Mouse (Mus musculus) limb, embryonic 14.5 days (tissue): ENCODE measurements around the gene Dnajb11. TPM values are rescaled to one million over a fixed set of nuclear protein-coding genes. Genes with fewer than 3 reads are reported as not detected.

ENCODE experiments used
- ATAC-seq: fragments of 200-750 bp; cut with Nextera tagmentation; 2 replicates; pipeline ENCODE4 v1.8.0; 2017; ENCODE audit warnings: low read depth, moderate number of reproducible peaks, moderate TSS enrichment; ENCODE audit not compliant: low FRiP score
- DNase-seq: peaks from one replicate; pipeline ENCODE4 v3.0.0-alpha.2; 2015; ENCODE audit warnings: low spot score
- H3K27ac ChIP-seq: fragments of 300-500 bp; sonication (generic); replicated peaks from 2 replicates; pipeline ENCODE4 v1.5.1; 2014; ENCODE audit warnings: low read depth, mild to moderate bottlenecking, low read length, moderate library complexity, mixed read lengths
- H3K27me3 ChIP-seq: fragments of 300-500 bp; sonication (generic); 2 replicates; pipeline ENCODE4 v1.6.1; 2014; ENCODE audit warnings: low read length, mixed read lengths; ENCODE audit not compliant: control insufficient read depth, insufficient read depth
- H3K36me3 ChIP-seq: fragments of 300-500 bp; sonication (generic); 2 replicates; pipeline ENCODE4 v1.6.1; 2014; ENCODE audit warnings: mild to moderate bottlenecking, low read length, moderate library complexity, mixed read lengths; ENCODE audit not compliant: control insufficient read depth, insufficient read depth
- H3K4me1 ChIP-seq: fragments of 300-500 bp; sonication (generic); 2 replicates; pipeline ENCODE4 v1.6.1; 2014; ENCODE audit warnings: antibody characterized with exemption, low read length, mixed read lengths; ENCODE audit not compliant: control insufficient read depth, insufficient read depth
- H3K4me2 ChIP-seq: fragments of 300-500 bp; sonication (generic); replicated peaks from 2 replicates; pipeline ENCODE4 v1.6.1; 2014; ENCODE audit warnings: low read depth, mild to moderate bottlenecking, low read length, moderate library complexity; ENCODE audit not compliant: severe bottlenecking
- H3K4me3 ChIP-seq: fragments of 300-500 bp; sonication (generic); replicated peaks from 2 replicates; pipeline ENCODE4 v1.5.1; 2014; ENCODE audit warnings: low read length
- H3K9ac ChIP-seq: fragments of 300-500 bp; sonication (generic); 2 replicates; pipeline ENCODE4 v1.6.1; 2014; ENCODE audit warnings: mild to moderate bottlenecking, low read depth, low read length, moderate library complexity; ENCODE audit not compliant: severe bottlenecking
- H3K9me3 ChIP-seq: fragments of 300-500 bp; sonication (generic); 2 replicates; pipeline ENCODE4 v1.6.1; 2016; ENCODE audit warnings: low read length; ENCODE audit not compliant: control insufficient read depth
- POLR2A ChIP-seq: fragments of 200-500 bp; IDR thresholded peaks from 2 replicates; pipeline ENCODE4 v1.8.0; 2012; ENCODE audit warnings: inconsistent platforms, mild to moderate bottlenecking, moderate library complexity, borderline replicate concordance; ENCODE audit not compliant: insufficient read depth, insufficient read length; ENCODE audit errors: extremely low read depth
- WGBS: fragments of 180-500 bp; shearing (Covaris S2); extraction: QIAGEN DNeasy Blood & Tissue Kit; methylation state at CpG from one replicate; pipeline ENCODE4 v1.1.7; 2014; 5-methylcytosine and 5-hydroxymethylcytosine counted together
- polyA plus RNA-seq, 2 experiments: library from polyadenylated mRNA; depleted of rRNA in 1 of 2; stranded (reverse) in 1 of 2; unstranded in 1 of 2; fragments of >200 nt; fragmentation: Nextera tagmentation in 1 of 2; extraction: Ambion mirVana in 1 of 2; gene quantifications; 2 replicates each; pipeline versions ENCODE4 v1.2.1 to v1.2.3; 2012 to 2014

Dnajb11 gene
- polyA plus RNA-seq, 2 experiments: 58.9 to 99.4 TPM

GRCm38 (mm10) chr16:22885356-22885755 is 27.7 kb downstream of the Dnajb11 start:
- Histone ChIP-seq H3K27me3 (no peaks in the 10 kb centered on the region), H3K36me3 (no peaks in the 10 kb centered on the region), H3K9me3 (no peaks in the 10 kb centered on the region), H3K9ac (no peak overlapping the region), H3K4me2 (no peak overlapping the region), H3K4me3 (no peak overlapping the region), H3K27ac (no peak overlapping the region), H3K4me1 (peaks cover 9% of the 10 kb centered on the region)
- TF ChIP-seq POLR2A: no peak
- ATAC-seq (no peak), DNase-seq (no peak)
- 20% methylated on average over 4 of the region's 4 CpGs for WGBS

- Histone ChIP-seq H3K27me3 (no peaks in the 10 kb centered on the region), H3K4me3 (no peak overlapping the region), H3K9me3 (no peaks in the 10 kb centered on the region), H3K27ac (no peak overlapping the region), H3K9ac (no peak overlapping the region), H3K4me1 (no peaks in the 10 kb centered on the region), H3K36me3 (no peaks in the 10 kb centered on the region), H3K4me2 (no peak overlapping the region)
- TF ChIP-seq POLR2A: no peak
- WGBS: 78% methylated on average over 3 of the region's 3 CpGs
- ATAC-seq (no peak), DNase-seq (no peak)
Measured at GRCm38 (mm10) chr16:22886726-22887125, 29.1 kb downstream of the Dnajb11 start.

- Histone ChIP-seq H3K9me3 (no peaks in the 10 kb centered on the region), H3K36me3 (no peaks in the 10 kb centered on the region), H3K4me1 (no peaks in the 10 kb centered on the region), H3K9ac (no peak overlapping the region), H3K27ac (no peak overlapping the region), H3K27me3 (no peaks in the 10 kb centered on the region), H3K4me2 (no peak overlapping the region), H3K4me3 (no peak overlapping the region)
- no peak for ATAC-seq
- no peak for DNase-seq
- no peak for TF ChIP-seq POLR2A
- 74% methylated on average over 4 of the region's 4 CpGs for WGBS
Measured at GRCm38 (mm10) chr16:22888835-22889234, 31.2 kb downstream of the Dnajb11 start.

- Histone ChIP-seq H3K27me3 (no peaks in the 10 kb centered on the region), H3K9ac (no peak overlapping the region), H3K4me2 (no peak overlapping the region), H3K4me3 (no peak overlapping the region), H3K4me1 (no peaks in the 10 kb centered on the region), H3K9me3 (no peaks in the 10 kb centered on the region), H3K27ac (no peak overlapping the region), H3K36me3 (no peaks in the 10 kb centered on the region)
- no peak for DNase-seq
- 88% methylated on average over 8 of the region's 8 CpGs for WGBS
- no peak for ATAC-seq
- TF ChIP-seq POLR2A: no peak
Measured at GRCm38 (mm10) chr16:22889716-22890115, 32.1 kb downstream of the Dnajb11 start.

- H3K4me3 ChIP-seq: no peak within 1 kb of the TSS
- no peak within 1 kb of the TSS for H3K9ac ChIP-seq
- H3K9me3 ChIP-seq: no peaks in the 10 kb centered on the region
- no peak for TF ChIP-seq POLR2A
- 80% methylated on average over 11 of the region's 11 CpGs for WGBS
- DNase-seq (no peak), ATAC-seq (no peak)
- H3K27me3 ChIP-seq: no peaks in the 10 kb centered on the region
- H3K36me3 ChIP-seq: no peaks in the 10 kb centered on the region
- no peaks in the 10 kb centered on the region for H3K4me1 ChIP-seq
- no peak within 1 kb of the TSS for H3K4me2 ChIP-seq
- H3K27ac ChIP-seq: no peak within 1 kb of the TSS
Measured at GRCm38 (mm10) chr16:22890683-22891510, 33.3 kb downstream of the Dnajb11 start, which contains the start of gene Ahsg. Gene Ahsg (plus strand): TSS chr16:22891277.
